Mouse (Mus musculus) heart, postnatal 0 days (tissue): Measurements from ENCODE around the gene Calm2.

ENCODE experiments used
- CTCF ChIP-seq: IDR thresholded peaks from 2 replicates; pipeline ENCODE4 v1.5.1; 2016; ENCODE audit warnings: antibody characterized with exemption, control low read depth, low read depth
- EP300 ChIP-seq: IDR thresholded peaks from 2 replicates; pipeline ENCODE4 v1.6.1; 2016; ENCODE audit warnings: antibody characterized with exemption, low read depth

GRCm38 (mm10) chr17:87470797-87471196, 24.1 kb upstream of the Calm2 start:
- TF ChIP-seq EP300 = no peak
- TF ChIP-seq CTCF = no peak
